Mouse (Mus musculus): ENCODE data around the gene Tshz2. TPM values are rescaled to one million over a fixed set of nuclear protein-coding genes. Genes with fewer than 3 reads are reported as not detected.
"Not testable (repeated sequence)": the region's sequence is repeated elsewhere in the genome, so short reads cannot be mapped to it uniquely, and the experiment has no call there.

The Tshz2 gene
- total RNA-seq, 4 experiments from 2014 or later = 11.0 to 14.1 (median 12.1) TPM

DNA sequence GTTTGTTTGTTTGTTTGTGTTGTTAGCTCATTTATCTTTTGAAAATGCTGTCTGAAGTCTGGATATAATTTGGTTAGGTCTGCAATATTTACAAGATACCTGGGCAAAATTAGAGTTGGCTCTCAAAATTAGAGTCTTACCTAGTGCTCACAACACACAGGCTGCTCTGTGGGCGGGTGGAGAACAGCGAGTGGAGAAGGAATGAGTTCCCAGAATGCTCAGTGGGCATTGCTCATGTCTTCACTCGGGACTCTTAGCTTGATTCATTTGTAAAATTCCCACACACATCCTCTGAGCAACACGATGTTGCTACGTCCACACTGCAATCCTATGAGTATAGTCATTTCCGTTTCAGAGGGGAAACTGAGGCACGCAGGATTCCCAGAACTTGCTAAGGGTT is 180.1 kb downstream of the Tshz2 start:
- no peak for DNase-seq (ENCODE audit: low spot score)

GRCm38 (mm10) chr2:169814351-169814750 is 181.5 kb downstream of the Tshz2 start:
- no peak for DNase-seq (ENCODE audit: low spot score)

- DNase-seq (ENCODE audit: low spot score) = no peak
Observed at GRCm38 (mm10) chr2:169814757-169815156, 181.9 kb downstream of the Tshz2 start.

GRCm38 (mm10) chr2:169821021-169821441 is 188.2 kb downstream of the Tshz2 start:
- DNase-seq (ENCODE audit: low spot score) = peak; percentile 58

GRCm38 (mm10) chr2:169825908-169826307 is 193.1 kb downstream of the Tshz2 start:
- no peak for DNase-seq (ENCODE audit: low spot score)

DNA sequence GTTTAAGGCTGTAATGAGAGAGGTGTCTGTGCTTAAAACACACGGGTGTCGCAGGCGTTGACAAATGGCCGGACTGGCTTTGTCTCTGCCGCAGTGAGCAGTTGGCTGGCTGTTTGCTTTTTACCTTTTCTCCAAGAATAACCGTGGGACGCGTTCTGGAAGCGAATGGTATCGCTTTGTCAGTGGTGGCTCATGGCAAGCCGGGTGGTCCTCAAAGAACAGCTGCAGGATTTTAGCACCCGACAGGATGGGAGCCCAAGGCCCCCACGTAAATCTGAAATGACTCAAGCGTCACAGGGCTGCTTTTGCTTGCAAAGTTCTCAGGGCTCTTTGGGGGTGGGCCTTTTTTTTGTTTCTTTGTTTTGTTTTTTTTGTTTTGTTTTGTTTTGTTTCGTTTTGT is 193.5 kb downstream of the Tshz2 start:
- no peak for DNase-seq (ENCODE audit: low spot score)

- DNase-seq (ENCODE audit: low spot score) = no peak
Observed at GRCm38 (mm10) chr2:169826833-169827232, 194.0 kb downstream of the Tshz2 start.

GRCm38 (mm10) chr2:169832184-169832583 is 199.4 kb downstream of the Tshz2 start:
- no peak for DNase-seq (ENCODE audit: low spot score)

DNA sequence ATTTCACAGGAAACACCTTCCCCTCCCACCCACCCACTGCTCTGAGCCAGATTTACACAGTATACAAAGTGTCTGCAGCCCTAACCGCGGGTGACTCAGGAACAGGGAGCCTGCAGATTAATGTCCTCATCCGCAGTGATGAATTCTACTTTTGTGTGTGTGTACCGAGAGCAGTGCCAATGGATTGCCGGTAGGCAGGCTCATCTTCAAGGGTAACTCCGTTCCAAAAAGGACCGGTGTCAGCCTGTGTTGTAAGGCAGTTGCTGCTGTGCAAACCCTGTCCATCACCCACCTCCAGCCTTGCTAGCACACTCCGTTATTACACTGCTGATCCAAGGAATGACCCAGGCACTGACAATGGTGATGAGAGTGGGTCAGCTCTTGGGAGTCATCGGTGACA is 200.8 kb downstream of the Tshz2 start:
- no peak for DNase-seq (ENCODE audit: low spot score)

DNA sequence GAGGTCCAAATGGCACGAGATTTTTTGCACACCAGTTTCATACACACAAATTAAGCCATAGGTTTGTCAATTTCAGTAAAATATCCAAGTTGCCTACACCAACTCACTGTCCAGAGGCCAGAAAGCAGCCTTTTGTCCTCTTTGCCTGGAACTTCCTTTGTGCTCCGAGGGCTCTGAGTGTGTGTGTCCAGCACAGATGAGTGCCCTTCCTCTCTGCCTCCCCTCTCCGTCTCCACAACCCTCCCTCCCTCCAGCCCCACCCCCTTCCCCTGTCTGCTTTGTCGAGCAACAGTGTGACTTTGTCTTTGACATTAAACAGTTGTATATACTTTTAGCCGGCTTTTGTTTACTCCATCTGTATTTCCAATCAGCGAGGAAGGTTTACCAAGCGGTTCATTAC is 201.8 kb downstream of the Tshz2 start:
- no peak for DNase-seq (ENCODE audit: low spot score)

GRCm38 (mm10) chr2:169837031-169837605 is 204.3 kb downstream of the Tshz2 start:
- no peak for DNase-seq (ENCODE audit: low spot score)

DNA sequence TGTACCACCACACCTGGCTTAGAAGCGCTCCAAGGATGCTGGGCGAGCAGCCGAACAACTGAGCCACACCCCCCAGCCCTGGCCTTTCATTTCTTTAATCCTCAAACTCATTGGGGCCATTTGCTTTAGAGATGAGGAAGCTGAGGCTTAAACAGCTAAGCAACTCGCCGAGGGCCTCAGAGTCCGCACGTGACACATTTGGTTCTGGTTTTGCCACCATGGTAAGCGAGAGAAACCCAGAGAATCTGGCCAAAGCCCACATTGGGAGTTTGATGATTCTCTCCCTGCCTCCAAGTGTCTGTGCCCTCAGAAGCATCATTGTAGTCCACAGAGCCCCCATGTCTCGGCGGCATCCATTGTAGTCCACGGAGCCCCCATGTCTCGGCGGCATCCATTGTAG is 205.7 kb downstream of the Tshz2 start:
- no peak for DNase-seq (ENCODE audit: low spot score)

- no peak for DNase-seq (ENCODE audit: low spot score)
Observed at GRCm38 (mm10) chr2:169841442-169841841, 208.6 kb downstream of the Tshz2 start.

- DNase-seq (ENCODE audit: low spot score) = no peak
Observed at GRCm38 (mm10) chr2:169842494-169842893, 209.7 kb downstream of the Tshz2 start.

- DNase-seq (ENCODE audit: low spot score) = no peak
Observed at GRCm38 (mm10) chr2:169843553-169843952, 210.7 kb downstream of the Tshz2 start.

DNA sequence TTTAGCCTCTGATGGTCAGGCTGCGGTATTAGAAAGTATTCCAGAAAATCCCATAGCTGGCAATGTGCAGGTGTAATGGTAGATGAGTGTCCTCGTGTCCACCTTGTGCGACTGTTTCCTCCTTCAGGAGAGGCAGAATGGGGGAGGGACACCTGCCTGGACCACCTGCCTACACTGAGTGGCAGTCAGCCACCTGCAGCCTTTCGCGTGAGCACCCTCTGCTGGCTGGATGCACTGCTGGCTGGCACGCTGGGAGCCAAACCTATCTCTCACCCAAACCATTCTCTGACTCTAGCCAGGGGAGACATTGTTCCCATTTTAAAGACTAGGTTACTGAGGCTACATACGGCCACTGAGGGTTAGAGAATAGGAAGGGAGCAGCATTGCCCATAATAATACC is 216.3 kb downstream of the Tshz2 start:
- DNase-seq (ENCODE audit: low spot score) = peak; percentile 21

GRCm38 (mm10) chr2:169849541-169849940 is 216.7 kb downstream of the Tshz2 start:
- no peak for DNase-seq (ENCODE audit: low spot score)

DNA sequence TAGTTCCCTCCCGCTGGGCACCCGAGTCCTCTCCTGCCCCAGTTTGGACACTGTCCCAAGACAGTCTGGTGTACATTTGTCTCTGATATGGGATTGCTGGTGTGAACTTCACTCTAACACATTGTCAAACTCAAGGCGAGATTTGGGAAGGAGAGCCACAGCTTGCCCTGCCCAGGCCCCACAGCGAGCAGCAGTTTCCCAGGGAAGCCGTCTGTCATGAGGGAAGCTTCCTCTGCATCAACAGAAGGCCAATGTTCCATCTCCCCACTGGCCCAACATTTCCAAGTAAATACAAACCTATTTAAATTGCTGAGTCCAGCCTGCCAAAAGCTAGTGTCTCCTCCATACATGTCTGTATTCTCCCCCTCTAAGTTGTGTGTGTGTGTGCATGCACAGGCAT is 218.8 kb downstream of the Tshz2 start:
- DNase-seq (ENCODE audit: low spot score) = no peak

DNA sequence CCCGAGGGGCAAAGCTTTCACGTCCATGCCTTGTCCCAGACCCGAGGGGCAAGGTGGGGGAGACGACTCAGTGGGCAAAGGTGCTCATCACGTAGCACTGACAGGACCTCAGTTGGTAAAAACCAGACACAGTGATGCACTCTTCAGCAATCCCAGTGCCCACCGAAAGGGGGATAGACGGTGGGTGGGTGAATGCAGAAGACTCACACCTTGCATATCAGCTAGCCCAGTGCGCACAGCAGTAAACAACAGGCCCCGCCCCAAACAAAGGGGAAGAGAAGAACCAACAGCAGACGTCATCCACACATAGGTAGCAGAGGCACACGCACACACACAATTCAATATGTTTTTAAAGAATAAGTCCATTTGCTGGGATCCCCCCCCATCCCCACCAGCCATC is 221.7 kb downstream of the Tshz2 start:
- DNase-seq (ENCODE audit: low spot score) = no peak

DNA sequence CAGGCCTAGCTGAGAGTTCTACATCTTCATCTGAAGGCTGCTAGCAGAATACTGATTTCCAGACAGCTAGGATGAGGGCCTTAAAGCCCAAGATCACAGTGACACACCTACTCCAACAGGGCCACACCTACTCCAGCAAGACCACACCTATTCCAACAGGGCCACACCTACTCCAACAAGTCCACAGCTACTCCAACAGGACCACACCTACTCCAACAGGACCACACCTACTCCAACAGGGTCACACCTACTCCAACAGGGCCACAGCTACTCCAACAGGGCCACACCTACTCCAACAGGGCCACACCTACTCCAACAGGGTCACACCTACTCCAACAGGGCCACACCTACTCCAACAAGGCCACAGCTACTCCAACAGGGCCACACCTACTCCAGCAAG is 224.2 kb downstream of the Tshz2 start:
- not testable (repeated sequence) for DNase-seq (ENCODE audit: low spot score)

- no peak for DNase-seq (ENCODE audit: low spot score)
Observed at GRCm38 (mm10) chr2:169859078-169859855, 226.5 kb downstream of the Tshz2 start.

DNA sequence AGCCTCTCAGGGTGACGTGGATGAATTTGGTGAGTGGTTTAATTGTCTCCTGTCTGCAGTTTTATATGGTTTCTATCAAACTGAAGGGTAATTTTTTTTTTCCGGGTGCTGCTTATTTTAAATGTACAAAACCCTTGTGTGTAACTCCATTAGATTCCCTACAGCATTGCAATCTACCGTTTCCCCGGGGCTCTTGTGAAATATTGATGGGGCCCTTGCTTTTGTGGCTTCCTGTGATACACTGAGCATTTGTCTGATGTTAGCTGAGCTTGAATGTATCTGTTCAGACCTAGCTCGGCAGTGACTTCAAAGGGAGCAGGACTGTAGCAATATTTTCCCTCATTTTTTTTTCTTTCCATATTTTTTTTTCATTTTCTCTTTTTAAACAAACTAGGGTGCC is 228.1 kb downstream of the Tshz2 start:
- DNase-seq (ENCODE audit: low spot score) = no peak

DNA sequence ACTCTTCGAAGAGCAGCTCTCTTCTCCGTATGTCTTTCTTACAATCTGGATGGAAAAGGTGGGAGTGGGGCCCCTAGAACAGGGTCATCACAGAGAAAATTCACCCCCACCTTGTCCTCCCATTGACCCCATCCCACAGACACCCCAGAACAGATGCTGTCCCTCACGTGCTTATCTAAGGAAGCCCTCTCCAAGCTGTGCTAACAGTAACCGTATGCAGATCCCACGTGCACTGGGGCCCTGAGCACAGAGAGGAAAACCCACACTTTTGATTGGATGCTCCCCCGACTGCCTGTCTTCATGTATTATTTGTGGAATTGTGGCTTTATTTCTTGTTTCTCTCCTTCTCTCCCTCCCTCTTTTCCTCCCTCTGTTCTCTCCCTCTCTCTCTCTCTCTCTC is 229.9 kb downstream of the Tshz2 start:
- no peak for DNase-seq (ENCODE audit: low spot score)
